ENCODE assay signal across 8 mouse cellular contexts in the genomic region with DNA sequence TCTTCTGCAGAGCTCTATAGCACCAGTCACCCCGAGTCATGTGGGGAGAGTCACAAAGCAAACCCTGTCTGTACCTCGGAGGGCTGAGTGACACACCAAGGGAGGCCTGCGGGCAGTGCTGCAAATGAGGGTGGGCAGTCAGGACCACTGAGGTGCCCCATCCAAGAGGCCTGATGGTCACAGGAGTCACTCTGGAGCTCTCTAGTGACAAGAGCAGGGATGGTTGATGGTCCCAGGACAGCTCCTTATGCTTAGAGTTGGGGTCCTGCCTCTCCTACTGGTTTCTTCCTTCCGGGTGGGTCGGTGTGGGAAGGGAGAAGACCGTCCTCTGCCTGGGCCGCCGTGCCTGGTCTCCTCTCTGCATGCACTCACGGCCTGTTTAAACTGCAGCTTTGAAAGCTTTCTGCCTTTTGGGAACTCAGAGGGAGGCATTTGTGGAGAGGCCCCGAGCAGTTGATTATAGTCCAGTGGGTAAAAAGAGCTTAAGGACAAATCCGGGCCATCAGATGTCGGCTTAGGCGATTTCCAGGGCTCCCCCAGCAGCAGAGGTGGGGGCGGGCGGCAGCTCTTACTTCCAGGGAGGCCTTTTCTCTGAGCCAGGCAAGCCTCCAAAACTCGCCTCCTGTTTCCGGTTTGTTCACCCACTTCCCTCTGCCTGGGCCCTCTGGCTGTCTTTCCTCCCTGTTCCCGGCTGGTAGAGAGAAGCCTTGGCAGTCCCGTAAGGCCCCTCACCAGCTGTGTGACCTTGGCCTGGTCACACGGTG.
DNase-seq lines count a peak whose midpoint lies in the region; ATAC-seq and TF ChIP-seq lines count a peak whose summit lies in the region.

No protein-coding gene starts in this region.

- H3K27ac ChIP-seq in kidney, embryonic 14.5 days (ENCODE audit: low read depth, low read length): peak overlapping the region; percentile 86; the same call in 1 of the 2 replicates
- peak overlapping the region; percentile 99 for H3K27ac ChIP-seq in forebrain, embryonic 14.5 days (ENCODE audit: low read depth, low read length)
- no peak overlapping the region for H3K27ac ChIP-seq in lung, postnatal 0 days (ENCODE audit: low read length)

- WGBS in kidney, embryonic 14.5 days: 61% methylated on average over 20 of the region's 20 CpGs
- whole genome bisulfite sequencing in forebrain, embryonic 14.5 days: 12% methylated on average over 20 of the region's 20 CpGs
- 44% methylated on average over 18 of the region's 20 CpGs for WGBS in lung, postnatal 0 days

- no peak for TF ChIP-seq CTCF in lung, postnatal 0 days (IDR thresholded peaks at IDR 0.05)

- H3K4me3 ChIP-seq in kidney, embryonic 14.5 days (ENCODE audit: low read length): no peak overlapping the region
- no peak overlapping the region for H3K4me3 ChIP-seq in forebrain, embryonic 14.5 days (ENCODE audit: low read depth, low read length)
- H3K4me3 ChIP-seq in lung, postnatal 0 days (ENCODE audit: low read depth, low read length): no peak overlapping the region

- no peak for DNase-seq in kidney, adult 11 months
- peak; percentile 71 for DNase-seq in forebrain, embryonic 14.5 days (ENCODE audit: low spot score)
- peak; percentile 50 to 68 for DNase-seq in heart, postnatal 14 days
- DNase-seq in layer of hippocampus, adult 8-10 months (ENCODE audit: low spot score in 2 of 2): peak; percentile 82 to 85
- peak; percentile 47 for DNase-seq in lung, postnatal 0 days (ENCODE audit: low spot score)
- peak; percentile 76 for DNase-seq in right cerebral cortex, postnatal 14 days
- DNase-seq in yolk sac, embryonic 10.5 days (ENCODE audit: low spot score): no peak

- no peaks in the 10 kb centered on the region for H3K9me3 ChIP-seq in kidney, embryonic 14.5 days (ENCODE audit: control insufficient read depth, low read length)
- no peaks in the 10 kb centered on the region for H3K9me3 ChIP-seq in forebrain, embryonic 14.5 days (replicated peaks; ENCODE audit: control insufficient read depth, low read length)
- H3K9me3 ChIP-seq in lung, postnatal 0 days (ENCODE audit: low read length): no peaks in the 10 kb centered on the region

- no peak overlapping the region for H3K4me2 ChIP-seq in kidney, embryonic 14.5 days (replicated peaks; ENCODE audit: low read depth, low read length)
- no peak overlapping the region for H3K4me2 ChIP-seq in forebrain, embryonic 14.5 days (ENCODE audit: low read length)
- H3K4me2 ChIP-seq in lung, postnatal 0 days (replicated peaks; ENCODE audit: low read depth, low read length): no peak overlapping the region

- no peak for TF ChIP-seq EP300 in lung, postnatal 0 days (IDR thresholded peaks at IDR 0.05)

- peak overlapping the region; percentile 31; the same call in 1 of the 2 replicates for H3K9ac ChIP-seq in kidney, embryonic 14.5 days (ENCODE audit: low read depth, low read length)
- H3K9ac ChIP-seq in forebrain, embryonic 14.5 days (ENCODE audit: low read length): peak overlapping the region; percentile 32; the same call in 1 of the 2 replicates
- H3K9ac ChIP-seq in lung, postnatal 0 days (replicated peaks; ENCODE audit: low read depth): no peak overlapping the region

- no peaks in the 10 kb centered on the region for H3K36me3 ChIP-seq in kidney, embryonic 14.5 days (ENCODE audit: control insufficient read depth, insufficient read depth, low read length)
- H3K36me3 ChIP-seq in forebrain, embryonic 14.5 days (ENCODE audit: control insufficient read depth, insufficient read depth, low read length): no peaks in the 10 kb centered on the region
- no peaks in the 10 kb centered on the region for H3K36me3 ChIP-seq in lung, postnatal 0 days (ENCODE audit: insufficient read depth, low read length)

- ATAC-seq in kidney, embryonic 14.5 days (ENCODE audit: low FRiP score, low TSS enrichment): no peak
- no peak for ATAC-seq in forebrain, embryonic 14.5 days
- peak; percentile 10; the same call in 1 of the 2 replicates for ATAC-seq in lung, postnatal 0 days

- no peaks in the 10 kb centered on the region; the same call in 1 of the 2 replicates for H3K27me3 ChIP-seq in kidney, embryonic 14.5 days (ENCODE audit: control insufficient read depth, insufficient read depth, low read length)
- no peaks in the 10 kb centered on the region for H3K27me3 ChIP-seq in forebrain, embryonic 14.5 days (replicated peaks; ENCODE audit: control insufficient read depth, insufficient read depth, low read length)
- H3K27me3 ChIP-seq in lung, postnatal 0 days (replicated peaks; ENCODE audit: insufficient read depth, low read length): no peaks in the 10 kb centered on the region

- intact Hi-C loops in heart, postnatal 14 days (cut with DNase I): no loop called here

- H3K4me1 ChIP-seq in kidney, embryonic 14.5 days (ENCODE audit: control insufficient read depth, insufficient read depth, low read length): peaks cover 56% of the 10 kb centered on the region
- peaks cover 55% of the 10 kb centered on the region for H3K4me1 ChIP-seq in forebrain, embryonic 14.5 days (ENCODE audit: control insufficient read depth, insufficient read depth, low read length)
- peaks cover 14% of the 10 kb centered on the region; the same call in 1 of the 2 replicates for H3K4me1 ChIP-seq in lung, postnatal 0 days (ENCODE audit: insufficient read depth, low read depth, low read length)

Comparison
In these comparisons a context has a peak if more than half of its experiments do, and no peak if none do; other contexts are left out.
1. DNase-seq: peak in forebrain, embryonic 14.5 days (single experiment), heart, postnatal 14 days (2 of 2), layer of hippocampus, adult 8-10 months (2 of 2), lung, postnatal 0 days (single experiment) and right cerebral cortex, postnatal 14 days (single experiment); none in kidney, adult 11 months (single experiment) and yolk sac, embryonic 10.5 days (single experiment).